Mouse (Mus musculus) frontal cortex, postnatal 36 days (tissue): ENCODE measurements around the gene Ube2l6.

ENCODE experiments used
- DNase-seq, 2 experiments: peaks; one replicate each; pipeline ENCODE4 v3.0.0; 2022; ENCODE audit warnings: low spot score in 2 of 2

Ube2l6 gene

GRCm38 (mm10) chr2:84838593-84838949 lies 39.9 kb downstream of the Ube2l6 start, which contains the start of gene Slc43a1:
Slc43a1 (plus strand) TSS chr2:84838850.
- no peak for DNase-seq

DNA sequence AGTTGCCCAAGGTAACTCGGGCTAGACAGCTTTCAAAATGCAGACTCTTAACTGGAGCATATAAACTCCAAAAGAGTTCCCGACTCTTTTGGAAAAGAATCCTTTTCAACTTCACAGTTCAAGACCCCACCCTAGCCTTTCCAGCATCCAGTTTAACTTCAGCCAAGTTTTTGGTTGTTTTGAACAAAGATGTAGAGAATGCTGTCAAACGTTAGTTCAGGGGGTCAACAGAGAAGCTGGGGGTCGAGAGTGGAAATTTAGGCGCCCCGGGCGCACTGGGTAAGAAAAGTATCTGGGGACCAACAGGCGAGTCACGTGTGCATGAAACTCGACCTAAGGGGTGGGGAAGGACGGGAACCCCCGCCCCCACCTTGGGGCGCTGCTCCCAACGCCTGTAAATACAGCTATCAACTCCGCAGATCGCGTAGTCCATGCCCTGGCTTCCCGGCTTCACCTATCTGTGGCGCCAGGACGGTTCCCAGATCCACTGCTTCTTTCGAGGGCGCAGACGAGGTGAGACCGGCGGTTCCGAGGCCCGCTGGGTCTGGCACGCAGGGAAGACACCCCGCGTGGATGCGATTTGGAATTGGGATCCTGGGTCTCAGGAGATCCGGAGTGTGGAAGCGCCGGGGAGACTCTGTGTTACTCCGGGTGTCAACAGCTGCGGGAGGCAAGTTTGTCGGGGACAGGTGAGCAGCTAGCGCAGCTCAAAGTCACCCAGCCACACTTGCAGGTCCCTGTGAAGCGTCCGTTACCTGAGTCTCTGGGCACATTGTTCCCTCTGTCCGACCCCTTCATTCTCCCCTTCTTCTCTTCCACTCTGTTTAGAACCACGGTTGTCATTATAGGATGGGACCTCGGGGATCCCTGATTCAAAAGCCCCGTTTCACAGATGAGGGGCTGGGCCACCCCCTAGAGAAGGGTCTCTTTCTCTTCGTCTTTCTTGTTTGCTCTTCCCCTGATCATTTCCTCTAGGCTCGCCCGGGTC lies 40.7 kb downstream of the Ube2l6 start:
- no peak for DNase-seq

GRCm38 (mm10) chr2:84840016-84840747 lies 41.6 kb downstream of the Ube2l6 start:
- DNase-seq = no peak

DNA sequence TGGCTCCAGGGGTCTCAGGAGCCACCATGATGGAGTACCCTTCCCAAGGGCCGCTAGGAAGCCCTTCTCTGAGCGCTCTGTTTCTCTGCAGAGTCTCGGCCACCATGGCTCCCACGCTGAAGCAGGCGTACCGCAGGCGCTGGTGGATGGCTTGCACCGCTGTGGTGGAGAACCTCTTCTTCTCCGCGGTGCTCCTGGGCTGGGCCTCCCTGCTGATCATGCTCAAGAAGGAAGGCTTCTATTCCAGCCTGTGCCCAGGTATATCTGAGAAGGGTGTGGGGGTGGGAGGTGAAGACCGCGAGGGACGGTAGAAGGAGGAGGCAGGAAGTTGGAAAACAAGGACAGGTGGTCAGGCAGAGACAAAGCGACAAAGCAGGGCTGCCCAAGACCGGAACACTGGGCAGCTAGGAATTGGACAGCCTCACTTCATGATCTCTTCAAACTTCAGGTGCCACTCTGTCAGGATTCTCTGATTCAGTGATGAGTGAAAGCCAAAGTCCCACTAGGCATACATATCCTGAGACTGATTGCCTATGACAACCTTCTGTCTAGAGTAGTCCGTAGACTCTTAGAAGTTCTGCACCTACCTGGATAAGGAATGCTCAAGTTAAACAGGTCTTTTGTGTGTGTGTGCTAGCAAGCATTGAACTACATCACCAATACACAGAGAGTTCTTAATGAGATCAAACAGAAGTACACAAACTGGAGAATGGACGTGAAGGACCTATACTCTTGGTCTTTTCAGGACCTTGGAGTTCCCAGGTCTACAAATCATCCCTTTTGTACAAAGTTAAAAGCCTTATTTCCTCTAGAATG lies 42.3 kb downstream of the Ube2l6 start:
- no peak for DNase-seq

DNA sequence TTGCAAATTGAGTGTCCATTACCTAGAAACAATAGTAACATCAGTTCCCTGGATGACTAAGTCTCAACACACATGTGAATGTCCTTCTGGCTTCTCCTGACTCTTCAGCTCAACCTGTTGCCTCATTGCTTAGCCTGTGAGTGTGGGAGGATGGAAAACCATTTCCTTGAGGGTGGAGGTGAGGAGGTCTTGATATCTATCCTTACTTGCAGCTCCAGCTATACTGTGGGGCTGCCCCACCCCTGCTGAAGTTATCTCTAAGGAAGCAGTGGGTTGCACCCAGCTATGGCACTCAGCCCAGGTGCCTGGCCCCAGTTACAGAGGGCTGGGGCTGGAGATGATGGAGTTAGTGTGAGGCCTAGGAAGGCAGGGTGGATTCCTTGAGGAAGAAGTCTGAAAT lies 43.3 kb downstream of the Ube2l6 start:
- DNase-seq = no peak

DNA sequence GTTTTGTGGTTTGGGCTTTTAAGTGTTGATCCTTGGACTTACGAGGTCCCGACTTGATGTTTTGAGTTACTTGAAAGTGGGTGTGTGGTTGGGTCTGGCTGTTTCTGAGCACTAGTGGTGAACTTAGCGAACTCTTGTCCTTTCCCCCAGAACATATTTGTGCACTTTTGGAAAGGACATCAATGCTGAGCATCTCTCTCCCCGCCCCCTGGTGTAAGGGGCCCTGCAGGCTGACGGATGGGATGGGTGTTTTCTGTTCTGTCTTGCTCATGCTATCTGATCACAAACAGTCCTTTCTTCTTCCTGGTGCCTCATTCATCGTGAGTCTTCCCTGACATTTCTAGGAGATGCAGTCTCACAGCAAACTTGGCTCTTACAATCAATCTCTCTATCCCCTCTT lies 45.0 kb downstream of the Ube2l6 start:
- DNase-seq = no peak

- no peak for DNase-seq
These were observed 46.6 kb downstream of the Ube2l6 start for GRCm38 (mm10) chr2:84845226-84845625.

DNA sequence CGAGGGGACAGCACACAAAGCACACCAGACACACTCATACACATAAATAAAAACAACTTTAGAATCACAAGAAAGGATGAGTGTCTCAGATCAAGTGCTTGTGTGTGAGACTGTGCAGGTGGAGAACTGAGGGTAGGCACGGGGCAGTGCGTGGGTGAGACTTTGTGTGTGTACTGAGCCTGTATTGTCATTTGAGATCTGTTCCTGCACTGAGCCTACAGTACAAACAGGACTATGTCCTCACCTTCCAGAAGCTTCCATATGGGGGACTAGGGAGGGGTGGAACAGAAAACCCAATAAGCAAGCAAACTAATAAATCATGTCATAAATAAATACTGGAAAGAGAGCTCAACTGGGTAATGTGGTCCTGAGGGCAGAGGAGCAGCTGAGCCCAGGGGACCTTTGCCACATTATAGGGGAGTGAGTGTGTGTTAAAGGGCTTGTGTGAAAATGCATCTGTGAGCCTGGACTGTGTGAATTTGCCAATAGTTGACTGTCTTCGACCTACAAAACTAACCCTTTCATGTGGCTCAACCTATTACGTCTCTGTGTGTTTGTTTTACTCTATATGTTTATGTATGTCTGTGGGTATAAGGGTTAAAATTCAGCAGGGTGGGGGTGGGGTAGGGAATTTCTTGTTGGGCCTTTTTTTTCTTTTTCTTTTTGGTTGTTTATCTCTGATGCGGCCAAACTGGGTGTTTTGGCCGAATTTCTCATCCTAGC lies 51.9 kb downstream of the Ube2l6 start:
- DNase-seq = no peak

- no peak for DNase-seq
These were observed 52.8 kb downstream of the Ube2l6 start for GRCm38 (mm10) chr2:84851130-84852040.

GRCm38 (mm10) chr2:84855732-84856131 lies 57.1 kb downstream of the Ube2l6 start:
- peak in 1 of 2 experiments; percentile 56 for DNase-seq

GRCm38 (mm10) chr2:84858551-84858950 lies 59.9 kb downstream of the Ube2l6 start:
- DNase-seq = no peak
